In genomic region chr9:61336591-61337587, GRCm38 (mm10) we compare ENCODE assay signal across 8 mouse cellular contexts. TPM values are rescaled to one million over a fixed set of nuclear protein-coding genes. Genes with fewer than 3 reads are reported as not detected.
DNase-seq lines count a peak whose midpoint lies in the region; ATAC-seq and TF ChIP-seq lines count a peak whose summit lies in the region.
"Had no signal": no experiment of that assay in that cellular context is flagged by ENCODE, and none has a peak within 500 bp of the region (broad histone marks: within the 10 kb centered on the region; RNA-seq: fewer than 3 reads in every experiment).

No protein-coding gene starts in this region.

- 22% methylated on average over 17 of the region's 17 CpGs for WGBS in lung, embryonic 16.5 days

- DNase-seq in MEL (ENCODE audit: low read depth, low spot score) = peak; percentile 93
- DNase-seq in T-cell, adult 2 months (ENCODE audit: low spot score) = peak; percentile 11
- peak; percentile 84 to 86 for DNase-seq in heart, postnatal 14 days
- no peak for DNase-seq in right cerebral cortex, adult 18-20 months
- no peak for DNase-seq in spleen, adult 12 weeks (ENCODE audit: low spot score)
- DNase-seq in right cerebral cortex, postnatal 25 days = no peak

- peak; percentile 86 to 90 for TF ChIP-seq EP300 in MEL (IDR thresholded peaks at IDR 0.05; ENCODE audit: low read depth in 1 of 2, low read length in 2 of 2)

- intact Hi-C loops in heart, postnatal 14 days (cut with DNase I) = no loop called here

- H3K4me2 ChIP-seq in lung, embryonic 16.5 days (ENCODE audit: low read depth, low read length) = no peak overlapping the region
- H3K4me2 ChIP-seq: midbrain, embryonic 12.5 days had no signal

- TF ChIP-seq RAD21 in MEL (IDR thresholded peaks at IDR 0.05; ENCODE audit: low read depth, low read length) = no peak

- H3K4me3 ChIP-seq in MEL (ENCODE audit: control insufficient read depth in 1 of 2, insufficient read depth in 1 of 2, low read depth in 2 of 2, low read length in 2 of 2) = no peak overlapping the region
- no peak overlapping the region for H3K4me3 ChIP-seq in lung, embryonic 16.5 days (ENCODE audit: low read length)
- H3K4me3 ChIP-seq: midbrain, embryonic 12.5 days had no signal

- no peaks in the 10 kb centered on the region for H3K9me3 ChIP-seq in MEL (replicated peaks; ENCODE audit: insufficient read depth, low read length)
- H3K9me3 ChIP-seq in lung, embryonic 16.5 days (ENCODE audit: control insufficient read depth, low read length) = no peaks in the 10 kb centered on the region
- H3K9me3 ChIP-seq: midbrain, embryonic 12.5 days had no signal

- no peak for TF ChIP-seq CTCF in MEL (IDR thresholded peaks at IDR 0.05 in 2 of 3, conservative IDR thresholded peaks at IDR 0.05 in 1 of 3; ENCODE audit: control insufficient read depth in 1 of 3, insufficient read depth in 1 of 3, low read depth in 2 of 3, low read length in 3 of 3, poor library complexity in 1 of 3, severe bottlenecking in 1 of 3)

- H3K4me1 ChIP-seq in MEL (ENCODE audit: control insufficient read depth in 1 of 2, insufficient read depth in 2 of 2, low read length in 2 of 2) = peaks cover 0 to 13% of the 10 kb centered on the region in 2 experiments; a peak in 3 of 4 replicates
- H3K4me1 ChIP-seq in lung, embryonic 16.5 days (replicated peaks; ENCODE audit: control insufficient read depth, insufficient read depth, low read length) = peaks cover 33% of the 10 kb centered on the region

- TF ChIP-seq POLR2A in MEL (IDR thresholded peaks at IDR 0.05; ENCODE audit: control insufficient read depth in 1 of 2, insufficient read depth in 1 of 2, low read depth in 1 of 2, low read length in 2 of 2, poor library complexity in 1 of 2) = no peak

- peaks cover 0 to 11% of the 10 kb centered on the region in 2 experiments; a peak in 1 of 4 replicates for H3K36me3 ChIP-seq in MEL (ENCODE audit: control insufficient read depth in 1 of 2, insufficient read depth in 2 of 2, low read length in 2 of 2)
- H3K36me3 ChIP-seq in lung, embryonic 16.5 days (ENCODE audit: control insufficient read depth, insufficient read depth, low read length) = no peaks in the 10 kb centered on the region
- H3K36me3 ChIP-seq: midbrain, embryonic 12.5 days had no signal

- H3K9ac ChIP-seq in MEL (ENCODE audit: control insufficient read depth, low read depth, low read length, poor library complexity, severe bottlenecking) = no peak overlapping the region
- H3K9ac ChIP-seq in lung, embryonic 16.5 days (ENCODE audit: low read length) = no peak overlapping the region
- H3K9ac ChIP-seq: midbrain, embryonic 12.5 days had no signal

- peak; percentile 80 for ATAC-seq in lung, embryonic 16.5 days (ENCODE audit: low read depth)

- peak overlapping the region; percentile 22; the same call in 1 of the 2 replicates for H3K27ac ChIP-seq in MEL (ENCODE audit: control insufficient read depth, low read depth, low read length)
- H3K27ac ChIP-seq in lung, embryonic 16.5 days (ENCODE audit: low read length) = no peak overlapping the region
- H3K27ac ChIP-seq: midbrain, embryonic 12.5 days had no signal

- H3K27me3 ChIP-seq in MEL (ENCODE audit: control insufficient read depth in 1 of 2, insufficient read depth in 2 of 2, low read length in 2 of 2) = peaks cover 0 to 2% of the 10 kb centered on the region in 2 experiments
- peaks cover 65% of the 10 kb centered on the region for H3K27me3 ChIP-seq in lung, embryonic 16.5 days (ENCODE audit: control insufficient read depth, insufficient read depth, low read depth, low read length)

- H3K79me2 ChIP-seq in MEL (ENCODE audit: control insufficient read depth, insufficient read depth, low read length, poor library complexity) = no peaks in the 10 kb centered on the region

TF ChIP-seq in MEL, 35 proteins besides CTCF, POLR2A, EP300 and RAD21:
- no peak for TF ChIP-seq MYC (IDR thresholded peaks at IDR 0.05; ENCODE audit: low read depth, low read length)
- no peak for TF ChIP-seq NELFE (IDR thresholded peaks at IDR 0.05; ENCODE audit: low read depth, low read length)
- TF ChIP-seq E2F4 (IDR thresholded peaks at IDR 0.05; ENCODE audit: borderline replicate concordance, low read depth, low read length) = no peak
- peak; percentile 48; the same call in 1 of the 2 replicates for TF ChIP-seq MAX (IDR thresholded peaks at IDR 0.05; ENCODE audit: low read length)
- peak; percentile 79 for TF ChIP-seq MAZ (IDR thresholded peaks at IDR 0.05; ENCODE audit: low read depth, low read length)
- no peak for TF ChIP-seq KAT2A (conservative IDR thresholded peaks at IDR 0.05; ENCODE audit: low read depth, low read length)
- TF ChIP-seq ZNF384 (IDR thresholded peaks at IDR 0.05; ENCODE audit: low read depth, low read length) = 0 out of 2 replicates have a peak, but pooled peaks have one; percentile 9
- TF ChIP-seq GABPA (IDR thresholded peaks at IDR 0.05; ENCODE audit: low read depth, low read length) = no peak
- peak; percentile 79 for TF ChIP-seq GATA1 (IDR thresholded peaks at IDR 0.05; ENCODE audit: low read depth, low read length)
- TF ChIP-seq MEF2A (IDR thresholded peaks at IDR 0.05; ENCODE audit: extremely low read depth, insufficient replicate concordance, low read depth, low read length, poor library complexity, severe bottlenecking) = 0 out of 2 replicates have a peak, but pooled peaks have one; percentile 59
- TF ChIP-seq TAL1 (IDR thresholded peaks at IDR 0.05; ENCODE audit: low read length) = peak; percentile 59
- no peak for TF ChIP-seq CHD1 (IDR thresholded peaks at IDR 0.05; ENCODE audit: low read depth, low read length)
- TF ChIP-seq MYB (IDR thresholded peaks at IDR 0.05; ENCODE audit: low read depth, low read length) = peak; percentile 76; the same call in 1 of the 2 replicates
- TF ChIP-seq POLR2AphosphoS5 (IDR thresholded peaks at IDR 0.05; ENCODE audit: borderline replicate concordance, low read depth, low read length) = no peak
- peak; percentile 72 for TF ChIP-seq SIN3A (IDR thresholded peaks at IDR 0.05; ENCODE audit: low read length)
- no peak for TF ChIP-seq ZMIZ1 (IDR thresholded peaks at IDR 0.05; ENCODE audit: low read depth, low read length)
- no peak for TF ChIP-seq POLR2AphosphoS2 (IDR thresholded peaks at IDR 0.05; ENCODE audit: low read length)
- no peak for TF ChIP-seq TBP (IDR thresholded peaks at IDR 0.05; ENCODE audit: low read depth, low read length)
- TF ChIP-seq NRF1 (IDR thresholded peaks at IDR 0.05; ENCODE audit: insufficient read depth, low read depth, low read length, poor library complexity, severe bottlenecking) = no peak
- peak; percentile 88 for TF ChIP-seq TCF12 (IDR thresholded peaks at IDR 0.05; ENCODE audit: low read depth, low read length)
- peak; percentile 75; the same call in 1 of the 2 replicates for TF ChIP-seq MAFK (IDR thresholded peaks at IDR 0.05; ENCODE audit: borderline replicate concordance, low read depth, low read length)
- TF ChIP-seq ETS1 (IDR thresholded peaks at IDR 0.05; ENCODE audit: low read depth, low read length) = peak; percentile 86
- no peak for TF ChIP-seq UBTF (IDR thresholded peaks at IDR 0.05; ENCODE audit: borderline replicate concordance, insufficient read depth, low read depth, low read length)
- TF ChIP-seq SMC3 (IDR thresholded peaks at IDR 0.05; ENCODE audit: low read depth, low read length) = no peak
- TF ChIP-seq MXI1 (IDR thresholded peaks at IDR 0.05; ENCODE audit: low read depth, low read length) = peak; percentile 65; the same call in 1 of the 2 replicates
- TF ChIP-seq HCFC1 (IDR thresholded peaks at IDR 0.05; ENCODE audit: low read depth, low read length) = 0 out of 2 replicates have a peak, but pooled peaks have one; percentile 14
- peak; percentile 35; the same call in 1 of the 2 replicates for TF ChIP-seq ELF1 (IDR thresholded peaks at IDR 0.05; ENCODE audit: low read depth, low read length)
- TF ChIP-seq RCOR1 (IDR thresholded peaks at IDR 0.05; ENCODE audit: low read depth, low read length) = peak; percentile 100
- no peak for TF ChIP-seq JUND (IDR thresholded peaks at IDR 0.05; ENCODE audit: low read depth, low read length)
- TF ChIP-seq USF2 (IDR thresholded peaks at IDR 0.05; ENCODE audit: borderline replicate concordance in 1 of 2, insufficient read depth in 1 of 2, low read depth in 1 of 2, low read length in 2 of 2) = no peak
- TF ChIP-seq USF1 (IDR thresholded peaks at IDR 0.05; ENCODE audit: low read depth, low read length) = peak; percentile 24; the same call in 1 of the 2 replicates
- TF ChIP-seq ZC3H11A (IDR thresholded peaks at IDR 0.05; ENCODE audit: low read depth, low read length) = no peak
- TF ChIP-seq BHLHE40 (IDR thresholded peaks at IDR 0.05; ENCODE audit: borderline replicate concordance, low read depth, low read length) = peak; percentile 69
- no peak for TF ChIP-seq ZKSCAN1 (IDR thresholded peaks at IDR 0.05; ENCODE audit: low read depth, low read length)
- TF ChIP-seq CHD2 (IDR thresholded peaks at IDR 0.05; ENCODE audit: low read length) = no peak
TF ChIP-seq in MEL: peak in this region for 17.

RNA-seq across cellular contexts. Expression of gene Tle3, which starts 35.3 kb away (rescaled TPM):
- 20.3 and 28.4 TPM in 2 replicates for total RNA-seq in MEL (2012; rRNA removed)
- polyA plus RNA-seq in MEL (2012; ENCODE audit: insufficient read depth in 1 of 2, insufficient read length in 2 of 2, low read depth in 1 of 2, low replicate concordance in 2 of 2, missing spikeins in 1 of 2) = 10 to 100 TPM in 1 of 2 experiments, not detected in 1; 26.8 TPM
- total RNA-seq in heart, postnatal 14 days (2021) = 10 to 100 TPM; 24.4 to 29.0 TPM
- polyA plus RNA-seq in lung, embryonic 16.5 days (2015; fragmentation: Nextera tagmentation; extraction: Ambion mirVana) = 23.3 and 23.4 TPM in 2 replicates

Comparison
In these comparisons a context has a peak if more than half of its experiments do, and no peak if none do; other contexts are left out.
1. DNase-seq: peak in MEL (single experiment), T-cell, adult 2 months (single experiment) and heart, postnatal 14 days (2 of 2); none in right cerebral cortex, adult 18-20 months (single experiment), spleen, adult 12 weeks (single experiment) and right cerebral cortex, postnatal 25 days (single experiment).